Mouse (Mus musculus) heart, postnatal 14 days (tissue): ENCODE results near the gene Tmem156. TPM values are rescaled to one million over a fixed set of nuclear protein-coding genes. Genes with fewer than 3 reads are reported as not detected.

Experiments used
- DNase-seq, 2 experiments: peaks; one replicate each; pipeline ENCODE4 v3.0.0; 2021 to 2022
- intact Hi-C: fragments of 180-260 bp; cut with DNase I; formaldehyde crosslinking; loops from one replicate; pipeline ENCODE4 v1.15.1; 2025
- total RNA-seq, 2 experiments: library from RNA; stranded (reverse); gene quantifications; 2 replicates each; pipeline ENCODE4 v1.2.3; 2021

Tmem156 gene
- total RNA-seq, 2 experiments from 2014 or later: 0.73 TPM; not detected in 1

DNA sequence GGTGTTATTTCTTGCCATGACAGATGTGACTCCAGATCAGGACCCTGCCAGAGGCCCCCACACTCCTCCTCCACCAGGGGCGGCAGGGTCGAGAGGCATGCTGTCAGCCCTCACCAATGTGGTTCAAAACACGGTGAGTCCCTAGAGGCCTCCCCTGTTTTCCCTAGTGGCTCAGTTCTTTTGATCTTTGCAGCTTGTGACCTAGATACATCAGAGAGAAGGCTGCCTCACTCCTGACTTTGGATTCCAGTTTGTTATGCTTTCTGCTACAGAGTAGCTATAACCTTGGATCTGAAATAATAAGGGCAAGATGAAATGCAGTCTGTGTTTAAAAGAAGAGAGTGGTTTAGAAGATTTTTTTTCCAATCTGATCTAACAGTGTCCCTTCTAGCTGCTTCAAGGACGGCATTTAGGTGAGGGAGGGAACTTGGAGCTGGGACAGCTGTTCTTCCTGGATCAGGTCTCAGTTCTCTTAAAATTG lies 85.9 kb downstream of the Tmem156 start:
- no peak for DNase-seq
- intact Hi-C loops: no loop called here

DNA sequence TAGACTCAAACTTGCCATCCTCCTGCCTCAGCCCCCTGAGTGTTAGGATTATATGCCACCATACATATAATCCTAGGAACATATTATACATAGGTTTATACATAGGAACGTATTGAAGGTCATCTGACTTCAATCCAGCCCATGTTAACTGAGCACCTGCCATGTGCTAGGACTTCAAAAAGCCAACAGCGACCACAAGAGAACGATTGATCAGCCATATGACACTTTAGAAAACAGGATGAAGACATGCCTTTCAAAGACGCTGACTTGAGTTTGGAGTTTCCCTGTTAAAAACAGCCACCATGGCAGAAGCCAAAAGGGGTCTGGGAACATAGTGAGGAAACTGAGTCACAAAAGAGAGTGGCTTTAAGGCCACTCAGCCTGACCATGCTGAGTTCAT lies 86.7 kb downstream of the Tmem156 start:
- no peak for DNase-seq
- intact Hi-C loops: no loop called here

Other genes with a start within 250 kb of the Tmem156 start
- under 1 TPM; 0.34 to 0.43 TPM for gene Tlr1, start 158.6 kb downstream of the Tmem156 start, total RNA-seq
- 1 to 10 TPM in 1 of 2 experiments, under 1 TPM in 1; 0.96 to 1.7 TPM for gene Tlr6, start 132.0 kb downstream of the Tmem156 start, total RNA-seq
- 10 to 100 TPM; 23.5 to 24.8 TPM for gene Fam114a1, start 122.1 kb downstream of the Tmem156 start, total RNA-seq
- gene Klhl5, start 15.4 kb upstream of the Tmem156 start, total RNA-seq: 10 to 100 TPM; 15.6 to 18.2 TPM
- gene Wdr19, start 107.6 kb upstream of the Tmem156 start, total RNA-seq: 1 to 10 TPM; 2.7 to 4.5 TPM
- gene Rfc1, start 243.5 kb upstream of the Tmem156 start, total RNA-seq: 10 to 100 TPM; 25.1 to 25.5 TPM